Mouse (Mus musculus): ENCODE results near the gene Stx5a. TPM values are rescaled to one million over a fixed set of nuclear protein-coding genes. Genes with fewer than 3 reads are reported as not detected.

Stx5a gene
- 52.5 TPM for polyA plus RNA-seq (2014; fragmentation: Illumina TruSeq; extraction: RNeasy Lipid Tissue Mini Kit (QIAGEN cat#74804); ENCODE audit: insufficient read depth, low read depth, low replicate concordance)

GRCm38 (mm10) chr19:8741243-8741869 lies at the start of gene Stx5a:
Stx5a (plus strand) TSS chr19:8741413.

GRCm38 (mm10) chr19:8722907-8723573 lies 18.2 kb upstream of the Stx5a start, which contains the start of gene Slc3a2:
Slc3a2 (minus strand) TSS chr19:8723369.

GRCm38 (mm10) chr19:8735389-8736159 lies 5.6 kb upstream of the Stx5a start, which contains the start of gene Wdr74:
Wdr74 (plus strand) TSS chr19:8735827.

GRCm38 (mm10) chr19:8740603-8741002 lies 610 bp upstream of the Stx5a start, which contains the start of gene 1700092M07Rik:
1700092M07Rik (plus strand) TSS chr19:8740718.

GRCm38 (mm10) chr19:8756635-8757387 lies 15.6 kb downstream of the Stx5a start, which contains the start of gene Nxf1:
Nxf1 (plus strand) TSS chr19:8757073.

GRCm38 (mm10) chr19:8770567-8771270 lies 29.5 kb downstream of the Stx5a start, which contains the start of gene Tmem223:
Tmem223 (plus strand) TSS chr19:8770996.

GRCm38 (mm10) chr19:8774086-8774835 lies 33.0 kb downstream of the Stx5a start, which contains the start of gene Tmem179b:
Tmem179b (minus strand) TSS chr19:8774467.

GRCm38 (mm10) chr19:8786008-8786781 lies 45.0 kb downstream of the Stx5a start, which contains the start of gene Taf6l:
Taf6l (minus strand) TSS chr19:8786417.

GRCm38 (mm10) chr19:8798264-8798946 lies 57.2 kb downstream of the Stx5a start, which contains the start of gene Polr2g:
Polr2g (minus strand) TSS chr19:8798577.

GRCm38 (mm10) chr19:8802130-8802821 lies 61.1 kb downstream of the Stx5a start, which contains the start of gene Zbtb3:
Zbtb3 (plus strand) TSS chr19:8802555.

Other genes starting within 250 kb of the Stx5a start
- not detected for gene Slc22a8, start 150.2 kb upstream of the Stx5a start, polyA plus RNA-seq (2014; fragmentation: Illumina TruSeq; extraction: RNeasy Lipid Tissue Mini Kit (QIAGEN cat#74804); ENCODE audit: insufficient read depth, low read depth, low replicate concordance)
- gene Slc22a6, start 123.4 kb upstream of the Stx5a start, polyA plus RNA-seq (2014; fragmentation: Illumina TruSeq; extraction: RNeasy Lipid Tissue Mini Kit (QIAGEN cat#74804); ENCODE audit: insufficient read depth, low read depth, low replicate concordance): not detected
- 0.19 TPM for gene Chrm1, start 77.6 kb upstream of the Stx5a start, polyA plus RNA-seq (2014; fragmentation: Illumina TruSeq; extraction: RNeasy Lipid Tissue Mini Kit (QIAGEN cat#74804); ENCODE audit: insufficient read depth, low read depth, low replicate concordance)
- 184 TPM for gene Slc3a2, start 18.0 kb upstream of the Stx5a start, polyA plus RNA-seq (2014; fragmentation: Illumina TruSeq; extraction: RNeasy Lipid Tissue Mini Kit (QIAGEN cat#74804); ENCODE audit: insufficient read depth, low read depth, low replicate concordance)
- 29.3 TPM for gene Wdr74, start 5.6 kb upstream of the Stx5a start, polyA plus RNA-seq (2014; fragmentation: Illumina TruSeq; extraction: RNeasy Lipid Tissue Mini Kit (QIAGEN cat#74804); ENCODE audit: insufficient read depth, low read depth, low replicate concordance)
- not detected for gene 1700092M07Rik, start 695 bp upstream of the Stx5a start, polyA plus RNA-seq (2014; fragmentation: Illumina TruSeq; extraction: RNeasy Lipid Tissue Mini Kit (QIAGEN cat#74804); ENCODE audit: insufficient read depth, low read depth, low replicate concordance)
- 135 TPM for gene Nxf1, start 15.7 kb downstream of the Stx5a start, polyA plus RNA-seq (2014; fragmentation: Illumina TruSeq; extraction: RNeasy Lipid Tissue Mini Kit (QIAGEN cat#74804); ENCODE audit: insufficient read depth, low read depth, low replicate concordance)
- gene Tmem223, start 29.6 kb downstream of the Stx5a start, polyA plus RNA-seq (2014; fragmentation: Illumina TruSeq; extraction: RNeasy Lipid Tissue Mini Kit (QIAGEN cat#74804); ENCODE audit: insufficient read depth, low read depth, low replicate concordance): 124 TPM
- 59.3 TPM for gene Tmem179b, start 33.1 kb downstream of the Stx5a start, polyA plus RNA-seq (2014; fragmentation: Illumina TruSeq; extraction: RNeasy Lipid Tissue Mini Kit (QIAGEN cat#74804); ENCODE audit: insufficient read depth, low read depth, low replicate concordance)
- gene Taf6l, start 45.0 kb downstream of the Stx5a start, polyA plus RNA-seq (2014; fragmentation: Illumina TruSeq; extraction: RNeasy Lipid Tissue Mini Kit (QIAGEN cat#74804); ENCODE audit: insufficient read depth, low read depth, low replicate concordance): 4.5 TPM
- gene Polr2g, start 57.2 kb downstream of the Stx5a start, polyA plus RNA-seq (2014; fragmentation: Illumina TruSeq; extraction: RNeasy Lipid Tissue Mini Kit (QIAGEN cat#74804); ENCODE audit: insufficient read depth, low read depth, low replicate concordance): 97.1 TPM
- 1.6 TPM for gene Zbtb3, start 61.1 kb downstream of the Stx5a start, polyA plus RNA-seq (2014; fragmentation: Illumina TruSeq; extraction: RNeasy Lipid Tissue Mini Kit (QIAGEN cat#74804); ENCODE audit: insufficient read depth, low read depth, low replicate concordance)
- 10.6 TPM for gene Ttc9c, start 77.9 kb downstream of the Stx5a start, polyA plus RNA-seq (2014; fragmentation: Illumina TruSeq; extraction: RNeasy Lipid Tissue Mini Kit (QIAGEN cat#74804); ENCODE audit: insufficient read depth, low read depth, low replicate concordance)
- gene Hnrnpul2, start 78.6 kb downstream of the Stx5a start, polyA plus RNA-seq (2014; fragmentation: Illumina TruSeq; extraction: RNeasy Lipid Tissue Mini Kit (QIAGEN cat#74804); ENCODE audit: insufficient read depth, low read depth, low replicate concordance): 37.3 TPM
- gene AC129217.1, start 88.4 kb downstream of the Stx5a start, polyA plus RNA-seq (2014; fragmentation: Illumina TruSeq; extraction: RNeasy Lipid Tissue Mini Kit (QIAGEN cat#74804); ENCODE audit: insufficient read depth, low read depth, low replicate concordance): not detected
- gene Bscl2, start 96.1 kb downstream of the Stx5a start, polyA plus RNA-seq (2014; fragmentation: Illumina TruSeq; extraction: RNeasy Lipid Tissue Mini Kit (QIAGEN cat#74804); ENCODE audit: insufficient read depth, low read depth, low replicate concordance): 60.1 TPM
- not detected for gene Gng3, start 97.8 kb downstream of the Stx5a start, polyA plus RNA-seq (2014; fragmentation: Illumina TruSeq; extraction: RNeasy Lipid Tissue Mini Kit (QIAGEN cat#74804); ENCODE audit: insufficient read depth, low read depth, low replicate concordance)
- 1.6 TPM for gene Lrrn4cl, start 109.4 kb downstream of the Stx5a start, polyA plus RNA-seq (2014; fragmentation: Illumina TruSeq; extraction: RNeasy Lipid Tissue Mini Kit (QIAGEN cat#74804); ENCODE audit: insufficient read depth, low read depth, low replicate concordance)
- gene Ubxn1, start 130.1 kb downstream of the Stx5a start, polyA plus RNA-seq (2014; fragmentation: Illumina TruSeq; extraction: RNeasy Lipid Tissue Mini Kit (QIAGEN cat#74804); ENCODE audit: insufficient read depth, low read depth, low replicate concordance): 167 TPM
- gene Uqcc3, start 139.5 kb downstream of the Stx5a start, polyA plus RNA-seq (2014; fragmentation: Illumina TruSeq; extraction: RNeasy Lipid Tissue Mini Kit (QIAGEN cat#74804); ENCODE audit: insufficient read depth, low read depth, low replicate concordance): 59.1 TPM
- gene Lbhd1, start 142.3 kb downstream of the Stx5a start, polyA plus RNA-seq (2014; fragmentation: Illumina TruSeq; extraction: RNeasy Lipid Tissue Mini Kit (QIAGEN cat#74804); ENCODE audit: insufficient read depth, low read depth, low replicate concordance): 19.9 TPM
- not detected for gene Gm49403, start 142.5 kb downstream of the Stx5a start, polyA plus RNA-seq (2014; fragmentation: Illumina TruSeq; extraction: RNeasy Lipid Tissue Mini Kit (QIAGEN cat#74804); ENCODE audit: insufficient read depth, low read depth, low replicate concordance)
- gene 1810009A15Rik, start 147.4 kb downstream of the Stx5a start, polyA plus RNA-seq (2014; fragmentation: Illumina TruSeq; extraction: RNeasy Lipid Tissue Mini Kit (QIAGEN cat#74804); ENCODE audit: insufficient read depth, low read depth, low replicate concordance): 54.1 TPM
- not detected for gene Gm49416, start 147.5 kb downstream of the Stx5a start, polyA plus RNA-seq (2014; fragmentation: Illumina TruSeq; extraction: RNeasy Lipid Tissue Mini Kit (QIAGEN cat#74804); ENCODE audit: insufficient read depth, low read depth, low replicate concordance)
- gene Ints5, start 151.6 kb downstream of the Stx5a start, polyA plus RNA-seq (2014; fragmentation: Illumina TruSeq; extraction: RNeasy Lipid Tissue Mini Kit (QIAGEN cat#74804); ENCODE audit: insufficient read depth, low read depth, low replicate concordance): 8.7 TPM
- gene Ganab, start 156.7 kb downstream of the Stx5a start, polyA plus RNA-seq (2014; fragmentation: Illumina TruSeq; extraction: RNeasy Lipid Tissue Mini Kit (QIAGEN cat#74804); ENCODE audit: insufficient read depth, low read depth, low replicate concordance): 51.6 TPM
- gene B3gat3, start 179.0 kb downstream of the Stx5a start, polyA plus RNA-seq (2014; fragmentation: Illumina TruSeq; extraction: RNeasy Lipid Tissue Mini Kit (QIAGEN cat#74804); ENCODE audit: insufficient read depth, low read depth, low replicate concordance): 54.5 TPM
- gene Rom1, start 187.9 kb downstream of the Stx5a start, polyA plus RNA-seq (2014; fragmentation: Illumina TruSeq; extraction: RNeasy Lipid Tissue Mini Kit (QIAGEN cat#74804); ENCODE audit: insufficient read depth, low read depth, low replicate concordance): 6.0 TPM
- gene Eml3, start 188.1 kb downstream of the Stx5a start, polyA plus RNA-seq (2014; fragmentation: Illumina TruSeq; extraction: RNeasy Lipid Tissue Mini Kit (QIAGEN cat#74804); ENCODE audit: insufficient read depth, low read depth, low replicate concordance): 17.3 TPM
- gene Mta2, start 200.5 kb downstream of the Stx5a start, polyA plus RNA-seq (2014; fragmentation: Illumina TruSeq; extraction: RNeasy Lipid Tissue Mini Kit (QIAGEN cat#74804); ENCODE audit: insufficient read depth, low read depth, low replicate concordance): 43.6 TPM
- 8.5 TPM for gene Tut1, start 212.4 kb downstream of the Stx5a start, polyA plus RNA-seq (2014; fragmentation: Illumina TruSeq; extraction: RNeasy Lipid Tissue Mini Kit (QIAGEN cat#74804); ENCODE audit: insufficient read depth, low read depth, low replicate concordance)
- 297 TPM for gene Eef1g, start 225.6 kb downstream of the Stx5a start, polyA plus RNA-seq (2014; fragmentation: Illumina TruSeq; extraction: RNeasy Lipid Tissue Mini Kit (QIAGEN cat#74804); ENCODE audit: insufficient read depth, low read depth, low replicate concordance)
- gene Ahnak, start 247.9 kb downstream of the Stx5a start, polyA plus RNA-seq (2014; fragmentation: Illumina TruSeq; extraction: RNeasy Lipid Tissue Mini Kit (QIAGEN cat#74804); ENCODE audit: insufficient read depth, low read depth, low replicate concordance): 67.3 TPM

Measured in lung, adult 10 weeks (tissue).